Mouse (Mus musculus): ENCODE data around the gene Ptpn11.

GRCm38 (mm10) chr5:121122036-121122435, 69.2 kb downstream of the Ptpn11 start:
- TF ChIP-seq GATA1 (IDR thresholded peaks at IDR 0.05; ENCODE audit: borderline replicate concordance, low read length) (no peak), FLI1 (IDR thresholded peaks at IDR 0.05; ENCODE audit: low read length) (no peak)
